Mouse (Mus musculus): ENCODE data around the gene Hspa4.

DNA sequence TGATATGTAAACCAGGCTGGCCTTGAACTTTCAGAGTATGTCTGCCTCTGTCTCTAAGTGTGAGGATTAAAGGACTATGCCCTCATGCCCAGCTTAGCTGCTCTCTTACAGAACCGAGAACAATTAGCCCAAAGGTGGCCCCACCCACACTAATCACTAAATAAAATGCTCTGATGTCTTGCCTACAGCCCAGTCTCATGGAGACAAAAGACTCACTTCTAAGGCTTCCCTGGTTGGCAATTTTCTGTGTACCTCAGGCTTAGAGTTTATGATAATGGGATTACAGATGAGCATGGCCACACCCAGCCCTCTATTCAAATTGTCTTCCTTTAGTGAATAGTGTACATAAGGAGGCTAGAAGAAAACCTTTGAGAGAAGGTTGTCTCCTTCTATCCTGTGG, 11.1 kb upstream of the Hspa4 start:
- TF ChIP-seq POLR2A (IDR thresholded peaks at IDR 0.05; ENCODE audit: low read depth, low read length), result no peak
- TF ChIP-seq CTCF (IDR thresholded peaks at IDR 0.05; ENCODE audit: borderline replicate concordance, insufficient read depth, low read length), result no peak

Measured in embryonic fibroblast, embryonic 13.5 days (primary cell).